ENCODE assay signal across 7 mouse cellular contexts in the genomic region with DNA sequence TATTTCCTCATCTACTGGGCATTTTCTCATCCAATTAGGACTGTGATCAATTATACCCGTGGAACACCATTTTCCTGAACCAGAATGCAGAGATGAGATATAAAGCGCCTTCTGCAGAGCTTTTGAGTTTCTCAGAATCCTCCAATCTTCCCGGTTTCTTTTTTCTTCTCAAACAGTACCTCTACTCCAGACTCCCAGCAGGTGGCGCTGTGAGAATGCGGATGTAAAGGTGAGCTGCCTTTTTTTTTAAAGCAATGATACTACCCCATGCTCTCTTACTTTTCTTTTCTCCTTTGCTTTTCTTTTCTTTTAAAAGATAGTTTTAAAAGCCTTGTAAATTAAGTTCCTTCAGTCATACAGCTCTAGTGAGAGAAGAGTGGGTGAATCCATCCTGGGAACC.
DNase-seq lines count a peak whose midpoint lies in the region.

No protein-coding gene starts in this region.

- intact Hi-C loops in heart, postnatal 10 days (cut with DNase I) = loop anchor here (1.0 to 5.0 kb wide), 2 partner anchors 459 to 1057 kb away; no protein-coding TSS in a partner anchor

- peak; percentile 48 for DNase-seq in MN1 (ENCODE audit: low spot score)
- peak; percentile 7 for DNase-seq in adrenal gland, adult 8-10 months
- peak; percentile 85 for DNase-seq in embryo, embryonic 10.5 days (ENCODE audit: low spot score)
- peak; percentile 58 to 79 for DNase-seq in heart, postnatal 10 days
- peak; percentile 70 to 95 for DNase-seq in layer of hippocampus, postnatal 25 days (ENCODE audit: extremely low spot score in 1 of 2, low spot score in 1 of 2)
- peak; percentile 74 for DNase-seq in mesoderm, embryonic 11.5 days (ENCODE audit: low read depth, low spot score)
- DNase-seq in telencephalon, adult 2 months (ENCODE audit: low read depth, low spot score) = peak; percentile 69

Comparison
In these comparisons a context has a peak if more than half of its experiments do, and no peak if none do; other contexts are left out.
1. Peak in every context shown above with its lines: DNase-seq.
2. DNase-seq: peak in every context shown above with its lines; median percentile 85 in embryo, embryonic 10.5 days; 82 in layer of hippocampus, postnatal 25 days; 74 in mesoderm, embryonic 11.5 days; 69 in telencephalon, adult 2 months; 68 in heart, postnatal 10 days; 48 in MN1; 7 in adrenal gland, adult 8-10 months.